8 mouse cellular contexts compared by ENCODE assay signal in the genomic region with DNA sequence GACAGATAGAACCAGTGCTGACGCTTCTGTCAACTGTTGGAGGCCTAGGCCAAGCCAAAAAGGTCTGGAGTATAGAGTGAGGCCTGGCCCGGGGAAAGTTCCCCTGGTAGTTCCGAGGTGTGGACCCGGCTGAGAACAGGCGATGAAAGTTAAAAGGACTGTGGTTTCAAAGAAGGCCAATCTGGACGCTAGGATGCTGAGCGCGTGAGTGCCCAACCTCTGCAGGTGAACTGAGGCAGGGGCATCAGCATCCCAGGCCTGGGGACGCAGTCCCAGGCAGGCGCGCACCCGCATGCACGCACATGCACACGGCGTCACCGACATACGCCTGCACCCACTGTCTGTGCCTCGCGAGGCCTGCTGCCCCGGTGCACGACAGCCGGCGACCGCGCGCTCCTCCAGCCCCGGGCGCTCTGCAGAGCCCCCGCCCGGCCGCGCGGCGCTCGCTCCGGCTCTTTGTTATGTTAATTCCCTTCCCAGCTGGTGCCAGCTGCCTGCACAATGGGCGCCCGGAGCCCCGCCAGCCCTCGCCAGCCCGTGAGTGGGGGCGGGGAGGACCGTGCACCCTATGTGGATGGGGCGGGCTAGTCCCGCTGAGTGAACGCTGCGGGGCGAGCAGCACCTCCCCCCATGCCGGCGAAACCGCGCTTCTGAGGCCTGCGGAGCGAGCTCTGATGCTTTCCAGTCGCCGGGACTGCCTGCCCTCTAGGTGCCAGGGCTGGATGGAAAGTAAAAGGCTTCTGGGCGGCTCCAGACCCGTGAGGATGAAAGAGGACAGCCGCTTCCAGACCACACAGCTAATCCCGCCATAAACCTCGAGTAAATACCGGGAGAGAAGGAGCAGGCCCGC. TPM values are rescaled to one million over a fixed set of nuclear protein-coding genes. Genes with fewer than 3 reads are reported as not detected.
DNase-seq lines count a peak whose midpoint lies in the region; ATAC-seq lines count a peak whose summit lies in the region.

No protein-coding gene starts in this region.

- H3K27ac ChIP-seq in limb, embryonic 11.5 days (replicated peaks; ENCODE audit: low read depth, low read length): peak overlapping the region; percentile 95
- H3K27ac ChIP-seq in midbrain, embryonic 16.5 days (ENCODE audit: low read length): peak overlapping the region; percentile 94

- peaks cover 27% of the 10 kb centered on the region for H3K4me1 ChIP-seq in limb, embryonic 11.5 days (ENCODE audit: control insufficient read depth, insufficient read depth, low read length)
- peaks cover 32% of the 10 kb centered on the region for H3K4me1 ChIP-seq in midbrain, embryonic 16.5 days (ENCODE audit: control insufficient read depth, insufficient read depth, low read length)

- H3K4me3 ChIP-seq in limb, embryonic 11.5 days (ENCODE audit: low read depth, low read length): peak overlapping the region; percentile 25
- peak overlapping the region; percentile 47 for H3K4me3 ChIP-seq in midbrain, embryonic 16.5 days (ENCODE audit: low read depth, low read length)

- peak overlapping the region; percentile 52 for H3K4me2 ChIP-seq in limb, embryonic 11.5 days (ENCODE audit: low read depth, severe bottlenecking)
- H3K4me2 ChIP-seq in midbrain, embryonic 16.5 days (ENCODE audit: low read length): peak overlapping the region; percentile 77

- peak; percentile 87 for ATAC-seq in limb, embryonic 11.5 days (ENCODE audit: insufficient number of reproducible peaks, low FRiP score, low TSS enrichment, low read depth)
- peak; percentile 88 for ATAC-seq in midbrain, embryonic 16.5 days

- no peaks in the 10 kb centered on the region for H3K9me3 ChIP-seq in limb, embryonic 11.5 days (ENCODE audit: control insufficient read depth, low read length)
- no peaks in the 10 kb centered on the region for H3K9me3 ChIP-seq in midbrain, embryonic 16.5 days (replicated peaks; ENCODE audit: control insufficient read depth, low read length, poor library complexity, severe bottlenecking)

- peak overlapping the region; percentile 62 for H3K9ac ChIP-seq in limb, embryonic 11.5 days (ENCODE audit: low read length)
- H3K9ac ChIP-seq in midbrain, embryonic 16.5 days (ENCODE audit: low read depth, low read length): peak overlapping the region; percentile 71

- 1% methylated on average over 63 of the region's 63 CpGs for WGBS in limb, embryonic 11.5 days
- WGBS in midbrain, embryonic 16.5 days: under 1% methylated on average over 63 of the region's 63 CpGs

- peak; percentile 41 to 79 for DNase-seq in adrenal gland, adult (ENCODE audit: inconsistent age in 2 of 2, low spot score in 1 of 2)
- no peak for DNase-seq in adrenal gland, adult 8-10 months
- DNase-seq in cerebellum, adult 8-10 months: peak; percentile 73
- peak; percentile 65 to 74 for DNase-seq in frontal cortex, postnatal 10 days (ENCODE audit: low spot score in 2 of 2)
- DNase-seq in kidney, adult 9 months: peak; percentile 36
- DNase-seq in limb, embryonic 11.5 days (ENCODE audit: low spot score): peak; percentile 89
- peak; percentile 30 to 47 for DNase-seq in thymus, adult 18-20 months

- no peaks in the 10 kb centered on the region for H3K36me3 ChIP-seq in limb, embryonic 11.5 days (ENCODE audit: control insufficient read depth, insufficient read depth, low read length)
- no peaks in the 10 kb centered on the region for H3K36me3 ChIP-seq in midbrain, embryonic 16.5 days (ENCODE audit: control insufficient read depth, insufficient read depth, low read length)

- no peaks in the 10 kb centered on the region for H3K27me3 ChIP-seq in limb, embryonic 11.5 days (ENCODE audit: control insufficient read depth, insufficient read depth, low read length)
- no peaks in the 10 kb centered on the region for H3K27me3 ChIP-seq in midbrain, embryonic 16.5 days (ENCODE audit: control insufficient read depth, insufficient read depth, low read depth, low read length)

RNA-seq across cellular contexts. Expression of a gene that starts 21.0 kb away (rescaled TPM):
- total RNA-seq in adrenal gland, adult 8-10 months (2022): 1 to 10 TPM; 5.3 to 9.9 (median 6.5) TPM
- 71.9 and 73.6 TPM in 2 replicates for polyA plus RNA-seq in limb, embryonic 11.5 days (2014; fragmentation: Nextera tagmentation; extraction: Ambion mirVana)
- 26.3 and 27.6 TPM in 2 replicates for polyA plus RNA-seq in midbrain, embryonic 16.5 days (2015; fragmentation: Nextera tagmentation; extraction: Ambion mirVana)
